Mouse (Mus musculus) lung, adult 2 months (tissue): ENCODE results near the gene Zswim4.

Experiments
- CTCF ChIP-seq: fragments of 200-500 bp; IDR thresholded peaks from 2 replicates; pipeline ENCODE4 v1.5.1; 2011; ENCODE audit warnings: mild to moderate bottlenecking, low read length, control low read depth; ENCODE audit not compliant: insufficient read depth
- POLR2A ChIP-seq: fragments of 200-500 bp; IDR thresholded peaks from 2 replicates; pipeline ENCODE4 v1.6.1; 2011; ENCODE audit warnings: low read depth, mild to moderate bottlenecking, control low read depth, low read length, borderline replicate concordance; ENCODE audit errors: extremely low read depth

DNA sequence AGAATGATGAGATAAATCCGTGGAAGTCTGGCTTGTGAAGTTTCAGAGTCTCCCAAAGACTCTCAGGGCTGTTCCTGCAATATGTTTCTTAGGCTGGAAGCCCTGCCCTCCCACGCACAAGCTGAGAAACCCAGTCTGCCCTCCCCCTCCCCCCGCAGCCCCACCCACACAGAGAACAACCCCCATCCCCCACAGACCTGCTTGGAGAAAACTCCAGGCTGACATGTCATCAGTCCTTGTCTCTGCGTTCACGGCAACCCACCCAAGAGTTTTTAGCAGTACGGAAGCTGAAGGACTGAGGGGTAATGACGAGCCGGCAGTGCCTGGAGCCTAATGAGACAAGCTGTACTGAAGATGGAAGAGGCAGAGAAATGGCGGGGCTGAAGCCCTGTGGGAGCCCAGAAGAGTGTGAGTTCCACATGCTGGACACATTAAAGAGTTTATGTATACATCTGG lies 47.8 kb upstream of the Zswim4 start:
- TF ChIP-seq POLR2A (no peak), CTCF (no peak)
